Mouse (Mus musculus): ENCODE results near the gene Zcchc7.

GRCm38 (mm10) chr4:44979794-44980338 is 224.2 kb downstream of the Zcchc7 start:
- no peak for TF ChIP-seq CTCF (IDR thresholded peaks at IDR 0.05)
- no peak for TF ChIP-seq EP300 (IDR thresholded peaks at IDR 0.05)

Measured in lung, postnatal 0 days (tissue).